Mouse (Mus musculus) heart, postnatal 4 days (tissue): ENCODE data around the gene Yars. TPM values are rescaled to one million over a fixed set of nuclear protein-coding genes. Genes with fewer than 3 reads are reported as not detected.

ENCODE experiments used
- DNase-seq: peaks from one replicate; pipeline ENCODE4 v3.0.0; 2021
- total RNA-seq, 2 experiments: library from RNA; stranded (reverse); gene quantifications; 2 replicates each; pipeline ENCODE4 v1.2.3; 2021

The Yars gene
- total RNA-seq, 2 experiments from 2014 or later = 44.7 to 45.0 TPM

DNA sequence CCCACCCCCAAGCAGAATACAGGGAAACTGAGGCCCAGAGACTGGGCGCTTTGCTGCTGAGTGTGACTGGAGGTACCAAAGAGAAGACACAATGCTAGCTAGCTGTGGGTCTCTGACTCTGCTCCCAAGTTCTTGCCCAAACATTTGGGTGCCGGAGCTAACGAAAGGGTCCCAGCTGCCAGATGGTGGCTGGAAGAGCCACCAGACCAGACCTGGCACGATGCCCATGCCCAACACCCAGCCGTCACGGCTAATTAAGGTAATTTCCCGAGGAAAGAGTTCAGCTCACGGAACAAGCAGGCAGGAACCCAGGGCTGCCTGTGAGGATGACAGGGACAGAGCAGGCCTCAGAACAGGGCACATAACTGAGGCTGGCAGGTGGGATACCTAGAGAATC is 38.4 kb downstream of the Yars start:
- no peak for DNase-seq

DNA sequence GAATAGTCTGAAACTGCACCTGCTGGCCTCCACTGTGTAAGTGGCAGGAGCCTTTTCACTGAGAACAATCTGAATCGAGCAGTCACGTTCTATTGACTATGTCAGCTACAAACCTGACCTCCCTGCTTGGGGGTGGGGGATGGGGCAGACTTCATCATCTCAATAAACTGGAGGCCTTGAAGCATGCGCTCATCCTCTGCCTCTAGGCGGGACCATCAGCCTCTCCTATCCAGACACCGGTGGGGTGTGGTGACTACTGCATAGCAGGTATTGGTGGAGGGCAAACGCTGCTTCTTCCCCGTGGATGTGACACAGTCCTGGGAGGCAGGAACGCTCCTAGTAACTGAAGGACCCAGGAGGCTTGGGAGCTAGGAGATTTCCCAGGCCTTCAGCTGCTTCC is 41.4 kb downstream of the Yars start:
- DNase-seq = no peak

GRCm38 (mm10) chr4:129231594-129232450 is 42.3 kb downstream of the Yars start:
- no peak for DNase-seq

DNA sequence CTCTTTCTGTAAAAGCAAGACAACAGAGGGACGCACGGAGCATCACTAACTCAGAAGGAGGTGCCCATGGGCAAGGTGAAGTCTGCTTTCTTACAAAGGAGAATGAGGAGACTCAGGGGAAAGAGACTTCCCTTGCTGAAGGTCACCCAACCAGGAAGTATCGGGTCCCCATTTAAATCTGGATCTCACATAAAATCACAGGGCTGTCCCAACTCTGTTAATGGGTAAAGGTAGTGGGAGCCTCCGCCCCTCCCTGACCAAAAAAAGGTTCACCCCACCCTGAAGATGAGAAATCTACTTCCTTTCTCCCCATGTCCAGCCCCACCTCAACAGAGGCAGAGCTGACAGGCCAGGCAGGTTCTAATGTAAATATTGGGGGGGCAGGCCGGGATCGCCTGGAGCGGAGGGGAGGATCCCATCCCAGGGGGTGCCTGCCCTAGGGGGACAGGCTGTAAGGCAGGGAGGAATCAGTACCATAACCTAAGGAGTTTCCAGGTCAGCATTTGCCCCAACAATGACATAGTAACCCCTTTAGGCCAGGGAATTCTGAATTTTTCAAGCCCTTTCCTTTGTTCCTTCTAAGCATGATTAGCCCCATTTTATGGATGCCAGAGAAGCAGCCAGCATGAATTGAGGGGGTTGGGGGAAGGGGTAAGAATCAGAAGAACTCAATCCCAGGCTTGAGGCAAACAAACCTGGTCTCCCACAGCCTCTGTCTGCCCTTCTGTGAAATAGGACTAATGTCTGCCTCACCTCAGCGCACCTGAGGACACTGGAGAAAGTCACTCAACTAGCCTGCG is 43.2 kb downstream of the Yars start:
- no peak for DNase-seq

- DNase-seq = no peak
These were observed 44.9 kb downstream of the Yars start for GRCm38 (mm10) chr4:129234488-129234887.

GRCm38 (mm10) chr4:129235147-129235546 is 45.6 kb downstream of the Yars start:
- DNase-seq = no peak

DNA sequence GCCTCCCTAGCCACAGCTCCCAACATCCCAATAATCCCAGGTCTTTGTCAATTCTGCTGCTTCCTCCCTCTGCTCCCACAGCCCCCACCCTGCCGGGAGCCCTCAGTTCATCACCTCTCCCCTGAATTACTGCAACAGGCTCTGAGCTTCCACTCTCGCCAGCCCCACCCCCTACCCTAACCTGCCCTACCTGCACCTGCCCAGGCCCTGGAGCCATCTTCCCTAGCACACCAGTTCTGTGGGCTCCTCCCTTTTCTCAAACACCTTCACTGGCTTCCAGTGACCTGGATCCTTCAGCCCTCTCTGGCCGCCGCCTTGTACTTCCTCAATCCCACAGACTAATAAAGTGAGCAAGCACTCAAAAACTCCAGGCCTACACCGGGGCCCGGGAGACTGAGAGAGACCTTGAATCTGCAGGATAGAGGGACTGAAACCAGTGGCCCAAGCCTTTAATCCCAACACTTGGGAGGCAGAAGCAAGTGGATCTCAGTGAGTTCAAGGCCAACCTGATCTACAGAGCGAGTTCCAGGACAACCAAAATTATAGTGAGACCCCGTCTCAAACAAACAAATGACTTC is 46.8 kb downstream of the Yars start:
- no peak for DNase-seq

GRCm38 (mm10) chr4:129237843-129238441 is 48.4 kb downstream of the Yars start:
- peak; percentile 36 for DNase-seq

DNA sequence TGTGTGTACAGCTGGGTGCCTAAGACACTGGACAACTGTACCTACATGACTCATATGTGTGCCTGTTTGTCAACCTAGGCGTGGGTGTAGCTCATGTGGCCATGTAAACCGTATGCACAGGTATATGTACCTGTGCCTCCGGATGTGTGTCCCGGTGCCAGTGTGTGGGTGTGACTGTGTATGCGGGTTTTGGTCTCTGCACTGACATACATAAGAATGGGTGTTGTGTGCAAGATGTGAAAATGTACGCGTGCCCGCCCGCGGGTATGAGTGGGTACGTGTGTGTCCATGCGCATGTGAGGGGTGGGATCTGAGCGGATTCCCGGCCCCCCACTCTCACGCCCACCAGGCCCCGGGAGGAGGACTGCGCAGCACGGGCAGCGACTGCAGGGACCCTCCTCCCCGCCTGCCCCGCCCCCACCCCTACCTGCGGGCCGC is 49.0 kb downstream of the Yars start:
- no peak for DNase-seq

- peak; percentile 74 for DNase-seq
These were observed 49.5 kb downstream of the Yars start for GRCm38 (mm10) chr4:129239075-129239474.

- DNase-seq = no peak
These were observed 52.3 kb downstream of the Yars start for GRCm38 (mm10) chr4:129241898-129242297.

DNA sequence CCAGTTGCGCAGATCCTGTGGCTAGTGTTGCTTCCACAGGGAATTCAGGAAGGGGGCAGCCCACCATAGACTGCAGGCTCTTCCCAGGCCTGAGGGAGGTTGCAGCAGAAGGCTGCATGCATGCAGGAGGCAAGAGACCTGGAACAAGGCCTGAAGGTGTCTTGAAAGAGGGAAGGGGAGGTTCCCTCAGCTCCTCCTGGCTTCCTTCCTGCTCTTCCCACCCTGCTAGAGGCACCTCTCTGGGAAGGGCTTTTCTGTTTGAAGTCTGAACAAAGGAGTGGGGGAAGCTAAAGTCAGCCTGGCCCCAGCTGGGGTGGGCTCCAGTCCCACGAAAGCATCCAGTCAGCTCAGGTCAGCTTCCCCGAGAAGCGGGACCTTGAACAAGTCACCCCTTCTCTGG is 52.8 kb downstream of the Yars start:
- no peak for DNase-seq

DNA sequence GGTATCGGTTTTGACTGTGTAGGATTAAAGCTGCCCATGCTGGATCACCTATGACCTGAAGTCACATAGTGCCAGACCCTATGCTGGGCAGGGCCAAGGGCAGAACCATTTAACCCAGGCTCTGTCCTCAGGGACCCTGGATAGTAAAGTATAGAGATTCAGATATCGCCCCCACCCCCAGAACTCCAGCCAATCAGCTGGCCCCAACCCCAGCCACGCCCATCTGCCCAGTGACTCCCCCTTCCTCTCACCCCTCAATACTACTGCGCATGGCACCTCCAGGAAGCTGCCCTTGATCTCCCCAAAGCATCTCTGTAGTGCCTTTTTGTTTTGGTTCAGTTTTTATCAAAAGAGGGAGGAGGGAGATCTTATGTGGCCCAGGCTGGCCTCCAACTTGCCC is 53.2 kb downstream of the Yars start:
- DNase-seq = no peak

DNA sequence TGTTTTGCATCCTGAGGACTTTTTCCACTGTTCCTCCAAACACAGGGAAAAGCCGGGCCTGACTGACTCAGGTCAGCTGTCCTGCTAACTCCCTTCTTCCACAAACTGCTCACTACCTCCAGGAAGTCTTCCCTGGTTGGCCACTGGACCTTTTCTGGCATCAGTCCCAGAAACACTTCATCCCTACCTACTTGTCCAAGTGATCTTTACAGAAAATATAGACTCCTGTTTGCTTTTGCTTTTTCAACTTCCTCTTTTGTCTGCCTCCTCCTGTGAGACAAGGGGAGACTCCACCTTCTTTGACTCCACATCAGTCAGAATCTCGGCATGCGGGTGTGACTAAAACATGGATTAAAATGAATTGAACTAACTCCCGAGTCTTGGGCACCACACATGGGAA is 55.2 kb downstream of the Yars start:
- no peak for DNase-seq

- no peak for DNase-seq
These were observed 57.1 kb downstream of the Yars start for GRCm38 (mm10) chr4:129246360-129247301.

- no peak for DNase-seq
These were observed 58.1 kb downstream of the Yars start for GRCm38 (mm10) chr4:129247381-129248242.

DNA sequence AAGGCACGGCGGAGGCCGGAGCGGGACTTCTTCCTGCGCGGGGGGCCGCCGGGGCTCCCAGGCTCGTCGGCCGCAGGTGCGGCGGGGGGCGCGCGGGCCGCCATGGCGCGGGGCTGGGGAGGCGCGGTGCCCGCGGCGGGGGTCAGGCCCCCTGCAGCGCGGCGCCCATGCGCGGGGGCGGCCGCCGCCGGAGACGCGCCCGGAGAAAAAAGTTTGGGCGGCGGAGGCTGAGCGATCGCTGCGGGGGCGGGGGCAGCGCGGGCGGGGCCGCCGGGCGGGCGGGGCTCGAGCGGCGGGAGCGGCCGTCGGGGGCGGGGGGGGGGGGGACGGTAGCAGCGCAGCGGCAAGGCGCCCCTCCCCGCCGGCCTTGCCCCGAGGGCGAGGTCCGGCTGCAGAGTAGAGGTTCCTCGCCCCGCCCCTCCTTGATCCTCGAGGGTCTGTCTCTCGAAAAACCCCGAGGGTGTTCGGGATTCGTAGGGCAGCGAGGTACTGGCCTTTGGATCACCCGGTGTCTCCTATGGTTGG is 58.7 kb downstream of the Yars start:
- DNase-seq = no peak

GRCm38 (mm10) chr4:129249288-129249687 is 59.7 kb downstream of the Yars start:
- DNase-seq = no peak

DNA sequence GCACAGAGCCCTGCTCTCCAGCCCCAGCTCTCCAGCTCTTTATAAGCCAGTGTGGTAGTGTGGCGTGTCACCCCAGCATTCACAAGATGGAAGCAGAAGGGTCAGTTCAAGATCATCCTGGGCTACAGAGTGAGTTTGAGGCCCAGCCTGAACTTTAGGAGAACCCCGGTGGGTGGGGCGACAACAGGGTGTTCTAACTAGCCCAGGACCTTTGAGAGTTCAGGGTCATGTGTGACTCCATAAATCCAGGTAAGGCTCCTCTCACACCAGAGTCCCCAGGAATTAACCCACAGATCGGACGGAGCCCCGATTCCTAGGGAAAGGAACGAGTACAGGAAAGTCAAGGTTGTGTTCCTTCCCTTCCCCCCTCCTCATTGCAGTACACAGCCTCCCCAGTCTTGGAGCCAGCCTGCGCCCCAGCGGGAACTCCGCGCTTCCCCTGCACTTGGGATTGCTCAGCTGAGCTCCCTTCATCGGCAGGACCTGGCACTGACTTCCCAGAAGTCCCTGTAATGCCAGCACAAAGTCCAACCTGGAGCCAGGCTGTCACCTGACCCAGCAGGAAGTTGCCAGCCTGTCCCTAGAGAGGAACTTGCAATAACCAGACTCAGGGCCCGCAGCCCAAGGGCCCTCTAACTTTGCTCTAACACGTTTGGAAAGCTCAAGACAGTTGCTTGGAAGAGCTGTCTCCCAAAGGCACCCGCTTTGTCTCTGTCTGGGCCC is 61.4 kb downstream of the Yars start:
- peak; percentile 47 for DNase-seq
